Mouse (Mus musculus): ENCODE results near the gene Krtap4-6. TPM values are rescaled to one million over a fixed set of nuclear protein-coding genes. Genes with fewer than 3 reads are reported as not detected.

Gene Krtap4-6
- not detected in 2 replicates for polyA plus RNA-seq (2012; rRNA removed)

GRCm38 (mm10) chr11:99665860-99666259 is at the start of gene Krtap4-6:
Gene Krtap4-6 (minus strand): TSS chr11:99665960.

GRCm38 (mm10) chr11:99690463-99690862 is 24.7 kb upstream of the Krtap4-6 start, which contains the start of gene Gm14190:
Gene Gm14190 (minus strand): TSS chr11:99690740.

GRCm38 (mm10) chr11:99658467-99659010 is 7.2 kb downstream of the Krtap4-6 start, which contains the start of gene Gm11563:
Gene Gm11563 (minus strand): TSS chr11:99658960.

GRCm38 (mm10) chr11:99650136-99650535 is 15.6 kb downstream of the Krtap4-6 start, which contains the start of gene Gm11555:
Gene Gm11555 (minus strand): TSS chr11:99650236.

GRCm38 (mm10) chr11:99643635-99644139 is 22.1 kb downstream of the Krtap4-6 start, which contains the start of gene Krtap4-7:
Gene Krtap4-7 (minus strand): TSS chr11:99644089.

GRCm38 (mm10) chr11:99634653-99635134 is 31.1 kb downstream of the Krtap4-6 start, which contains the start of gene Krtap4-2:
Gene Krtap4-2 (minus strand): TSS chr11:99635084.

GRCm38 (mm10) chr11:99628138-99628537 is 37.6 kb downstream of the Krtap4-6 start, which contains the start of gene Krtap4-1:
Gene Krtap4-1 (minus strand): TSS chr11:99628238.

GRCm38 (mm10) chr11:99620335-99620734 is 45.4 kb downstream of the Krtap4-6 start, which contains the start of gene Gm11562:
Gene Gm11562 (minus strand): TSS chr11:99620435.

Other genes with a start within 250 kb of the Krtap4-6 start
- gene Krt12, start 243.7 kb downstream of the Krtap4-6 start, polyA plus RNA-seq (2012; rRNA removed), result 0.03 and 0.05 TPM in 2 replicates
- gene Krt20, start 227.8 kb downstream of the Krtap4-6 start, polyA plus RNA-seq (2012; rRNA removed), result 16.0 and 17.2 TPM in 2 replicates
- 0.40 and 0.45 TPM in 2 replicates for gene Krt23, start 172.8 kb downstream of the Krtap4-6 start, polyA plus RNA-seq (2012; rRNA removed)
- not detected in 2 replicates for gene Krt39, start 144.6 kb downstream of the Krtap4-6 start, polyA plus RNA-seq (2012; rRNA removed)
- not detected in 2 replicates for gene Krt40, start 122.8 kb downstream of the Krtap4-6 start, polyA plus RNA-seq (2012; rRNA removed)
- not detected in 2 replicates for gene Krtap3-3, start 115.1 kb downstream of the Krtap4-6 start, polyA plus RNA-seq (2012; rRNA removed)
- not detected in 2 replicates for gene Krtap3-2, start 109.1 kb downstream of the Krtap4-6 start, polyA plus RNA-seq (2012; rRNA removed)
- gene Gm11939, start 106.5 kb downstream of the Krtap4-6 start, polyA plus RNA-seq (2012; rRNA removed), result not detected in 2 replicates
- gene Krtap3-1, start 99.3 kb downstream of the Krtap4-6 start, polyA plus RNA-seq (2012; rRNA removed), result not detected in 2 replicates
- gene Krtap1-5, start 84.9 kb downstream of the Krtap4-6 start, polyA plus RNA-seq (2012; rRNA removed), result not detected in 2 replicates
- gene Krtap1-4, start 82.3 kb downstream of the Krtap4-6 start, polyA plus RNA-seq (2012; rRNA removed), result not detected in 2 replicates
- gene Krtap1-3, start 74.6 kb downstream of the Krtap4-6 start, polyA plus RNA-seq (2012; rRNA removed), result not detected in 2 replicates
- gene Krtap9-3, start 67.9 kb downstream of the Krtap4-6 start, polyA plus RNA-seq (2012; rRNA removed), result not detected in 2 replicates
- gene Gm11938, start 62.7 kb downstream of the Krtap4-6 start, polyA plus RNA-seq (2012; rRNA removed), result not detected in 2 replicates
- not detected in 2 replicates for gene Gm11937, start 55.8 kb downstream of the Krtap4-6 start, polyA plus RNA-seq (2012; rRNA removed)
- not detected in 2 replicates for gene Krtap2-4, start 51.1 kb downstream of the Krtap4-6 start, polyA plus RNA-seq (2012; rRNA removed)
- not detected in 2 replicates for gene Gm11562, start 45.5 kb downstream of the Krtap4-6 start, polyA plus RNA-seq (2012; rRNA removed)
- gene Krtap4-1, start 37.7 kb downstream of the Krtap4-6 start, polyA plus RNA-seq (2012; rRNA removed), result not detected in 2 replicates
- gene Krtap4-2, start 30.9 kb downstream of the Krtap4-6 start, polyA plus RNA-seq (2012; rRNA removed), result not detected in 2 replicates
- gene Krtap4-7, start 21.9 kb downstream of the Krtap4-6 start, polyA plus RNA-seq (2012; rRNA removed), result not detected in 2 replicates
- not detected in 2 replicates for gene Gm11555, start 15.7 kb downstream of the Krtap4-6 start, polyA plus RNA-seq (2012; rRNA removed)
- not detected in 2 replicates for gene Gm11563, start 7.0 kb downstream of the Krtap4-6 start, polyA plus RNA-seq (2012; rRNA removed)
- not detected in 2 replicates for gene Gm14190, start 24.8 kb upstream of the Krtap4-6 start, polyA plus RNA-seq (2012; rRNA removed)
- not detected in 2 replicates for gene Gm14180, start 68.3 kb upstream of the Krtap4-6 start, polyA plus RNA-seq (2012; rRNA removed)
- not detected in 2 replicates for gene Gm11595, start 107.0 kb upstream of the Krtap4-6 start, polyA plus RNA-seq (2012; rRNA removed)
- not detected in 2 replicates for gene Krtap4-8, start 114.7 kb upstream of the Krtap4-6 start, polyA plus RNA-seq (2012; rRNA removed)
- not detected in 2 replicates for gene Krtap4-9, start 119.2 kb upstream of the Krtap4-6 start, polyA plus RNA-seq (2012; rRNA removed)
- gene Gm11596, start 127.5 kb upstream of the Krtap4-6 start, polyA plus RNA-seq (2012; rRNA removed), result not detected in 2 replicates
- not detected in 2 replicates for gene Gm11569, start 133.0 kb upstream of the Krtap4-6 start, polyA plus RNA-seq (2012; rRNA removed)
- not detected in 2 replicates for gene Gm11554, start 138.5 kb upstream of the Krtap4-6 start, polyA plus RNA-seq (2012; rRNA removed)
- gene Krtap4-13, start 143.9 kb upstream of the Krtap4-6 start, polyA plus RNA-seq (2012; rRNA removed), result not detected in 2 replicates
- not detected in 2 replicates for gene Gm11564, start 149.7 kb upstream of the Krtap4-6 start, polyA plus RNA-seq (2012; rRNA removed)
- not detected in 2 replicates for gene 2300003K06Rik, start 172.1 kb upstream of the Krtap4-6 start, polyA plus RNA-seq (2012; rRNA removed)
- gene Krtap4-16, start 185.6 kb upstream of the Krtap4-6 start, polyA plus RNA-seq (2012; rRNA removed), result 0.09 and 0.10 TPM in 2 replicates
- not detected in 2 replicates for gene Gm11568, start 192.0 kb upstream of the Krtap4-6 start, polyA plus RNA-seq (2012; rRNA removed)
- not detected in 2 replicates for gene Gm11559, start 198.5 kb upstream of the Krtap4-6 start, polyA plus RNA-seq (2012; rRNA removed)
- not detected in 2 replicates for gene Krtap9-1, start 207.4 kb upstream of the Krtap4-6 start, polyA plus RNA-seq (2012; rRNA removed)
- gene Gm11567, start 213.2 kb upstream of the Krtap4-6 start, polyA plus RNA-seq (2012; rRNA removed), result not detected in 2 replicates
- gene Krtap31-1, start 242.0 kb upstream of the Krtap4-6 start, polyA plus RNA-seq (2012; rRNA removed), result not detected in 2 replicates
- gene Gm11565, start 248.8 kb upstream of the Krtap4-6 start, polyA plus RNA-seq (2012; rRNA removed), result not detected in 2 replicates

All from liver, embryonic 14 days (tissue).